Mouse (Mus musculus): ENCODE results near the gene Zfp629. TPM values are rescaled to one million over a fixed set of nuclear protein-coding genes. Genes with fewer than 3 reads are reported as not detected.

Zfp629 gene
- polyA plus RNA-seq (2015; fragmentation: Nextera tagmentation; extraction: Ambion mirVana), result 9.6 and 11.2 TPM in 2 replicates

- Histone ChIP-seq H3K9ac (ENCODE audit: low read length) (peak within 1 kb of the TSS; percentile 100), H3K4me3 (ENCODE audit: low read length) (peak within 1 kb of the TSS; percentile 100), H3K4me1 (ENCODE audit: control insufficient read depth, insufficient read depth, low read length) (peaks cover 17% of the 10 kb centered on the region), H3K4me2 (ENCODE audit: low read depth, low read length) (peak within 1 kb of the TSS; percentile 79), H3K9me3 (replicated peaks; ENCODE audit: control insufficient read depth, low read length) (peaks cover 5% of the 10 kb centered on the region), H3K27me3 (ENCODE audit: control insufficient read depth, insufficient read depth, low read length) (no peaks in the 10 kb centered on the region), H3K27ac (ENCODE audit: low read length) (peak within 1 kb of the TSS; percentile 96), H3K36me3 (ENCODE audit: control insufficient read depth, insufficient read depth) (peaks cover 28% of the 10 kb centered on the region)
- WGBS, result under 1% methylated on average over 50 of the region's 50 CpGs
- ATAC-seq (replicated peaks; ENCODE audit: extremely low read depth, insufficient read depth, low FRiP score), result peak; percentile 86
Observed at GRCm38 (mm10) chr7:127614891-127615843, at the start of gene Zfp629. Gene Zfp629, minus strand, starts transcription at chr7:127615797.

- no peaks in the 10 kb centered on the region for H3K4me1 ChIP-seq (ENCODE audit: control insufficient read depth, insufficient read depth, low read length)
- H3K27ac ChIP-seq (ENCODE audit: low read length), result no peak overlapping the region
- H3K36me3 ChIP-seq (ENCODE audit: control insufficient read depth, insufficient read depth), result no peaks in the 10 kb centered on the region
- H3K27me3 ChIP-seq (ENCODE audit: control insufficient read depth, insufficient read depth, low read length), result no peaks in the 10 kb centered on the region
- ATAC-seq (replicated peaks; ENCODE audit: extremely low read depth, insufficient read depth, low FRiP score), result no peak
- H3K9me3 ChIP-seq (replicated peaks; ENCODE audit: control insufficient read depth, low read length), result no peaks in the 10 kb centered on the region
- no peak overlapping the region for H3K4me3 ChIP-seq (ENCODE audit: low read length)
- WGBS, result 73% methylated on average over 6 of the region's 6 CpGs
- H3K9ac ChIP-seq (ENCODE audit: low read length), result no peak overlapping the region
- no peak overlapping the region for H3K4me2 ChIP-seq (ENCODE audit: low read depth, low read length)
Observed at GRCm38 (mm10) chr7:127662926-127663325, 47.3 kb upstream of the Zfp629 start.

- H3K9ac ChIP-seq (ENCODE audit: low read length), result no peak overlapping the region
- no peaks in the 10 kb centered on the region for H3K4me1 ChIP-seq (ENCODE audit: control insufficient read depth, insufficient read depth, low read length)
- H3K4me2 ChIP-seq (ENCODE audit: low read depth, low read length), result no peak overlapping the region
- no peaks in the 10 kb centered on the region for H3K27me3 ChIP-seq (ENCODE audit: control insufficient read depth, insufficient read depth, low read length)
- H3K4me3 ChIP-seq (ENCODE audit: low read length), result no peak overlapping the region
- H3K9me3 ChIP-seq (replicated peaks; ENCODE audit: control insufficient read depth, low read length), result peaks cover 2% of the 10 kb centered on the region; the same call in 1 of the 2 replicates
- ATAC-seq (replicated peaks; ENCODE audit: extremely low read depth, insufficient read depth, low FRiP score), result no peak
- no peaks in the 10 kb centered on the region for H3K36me3 ChIP-seq (ENCODE audit: control insufficient read depth, insufficient read depth)
- 68% methylated on average over 6 of the region's 6 CpGs for WGBS
- H3K27ac ChIP-seq (ENCODE audit: low read length), result no peak overlapping the region
Observed at GRCm38 (mm10) chr7:127661833-127662232, 46.2 kb upstream of the Zfp629 start.

- H3K4me2 ChIP-seq (ENCODE audit: low read depth, low read length), result no peak overlapping the region
- H3K9ac ChIP-seq (ENCODE audit: low read length), result no peak overlapping the region
- H3K9me3 ChIP-seq (replicated peaks; ENCODE audit: control insufficient read depth, low read length), result peaks cover 2% of the 10 kb centered on the region; the same call in 1 of the 2 replicates
- H3K4me1 ChIP-seq (ENCODE audit: control insufficient read depth, insufficient read depth, low read length), result no peaks in the 10 kb centered on the region
- 84% methylated on average over 3 of the region's 3 CpGs for WGBS
- no peaks in the 10 kb centered on the region for H3K36me3 ChIP-seq (ENCODE audit: control insufficient read depth, insufficient read depth)
- no peak overlapping the region for H3K4me3 ChIP-seq (ENCODE audit: low read length)
- no peak for ATAC-seq (replicated peaks; ENCODE audit: extremely low read depth, insufficient read depth, low FRiP score)
- H3K27ac ChIP-seq (ENCODE audit: low read length), result no peak overlapping the region
- no peaks in the 10 kb centered on the region for H3K27me3 ChIP-seq (ENCODE audit: control insufficient read depth, insufficient read depth, low read length)
Observed at GRCm38 (mm10) chr7:127660882-127661281, 45.3 kb upstream of the Zfp629 start.

- WGBS, result 32% methylated on average over 4 of the region's 4 CpGs
Observed at GRCm38 (mm10) chr7:127656946-127657345, 41.3 kb upstream of the Zfp629 start.

GRCm38 (mm10) chr7:127654318-127654717 lies 38.7 kb upstream of the Zfp629 start:
- Histone ChIP-seq H3K36me3 (ENCODE audit: control insufficient read depth, insufficient read depth) (no peaks in the 10 kb centered on the region), H3K4me3 (ENCODE audit: low read length) (no peak overlapping the region), H3K9me3 (replicated peaks; ENCODE audit: control insufficient read depth, low read length) (peaks cover 2% of the 10 kb centered on the region; the same call in 1 of the 2 replicates), H3K4me2 (ENCODE audit: low read depth, low read length) (no peak overlapping the region), H3K27ac (ENCODE audit: low read length) (no peak overlapping the region), H3K9ac (ENCODE audit: low read length) (no peak overlapping the region), H3K4me1 (ENCODE audit: control insufficient read depth, insufficient read depth, low read length) (peaks cover 5% of the 10 kb centered on the region; the same call in 1 of the 2 replicates), H3K27me3 (ENCODE audit: control insufficient read depth, insufficient read depth, low read length) (no peaks in the 10 kb centered on the region; the same call in 1 of the 2 replicates)
- whole genome bisulfite sequencing, result 74% methylated on average over 10 of the region's 10 CpGs
- ATAC-seq (replicated peaks; ENCODE audit: extremely low read depth, insufficient read depth, low FRiP score), result no peak

More at GRCm38 (mm10) chr7:127656946-127657345, 41.3 kb upstream of the Zfp629 start:
- Histone ChIP-seq H3K36me3 (ENCODE audit: control insufficient read depth, insufficient read depth) (no peaks in the 10 kb centered on the region), H3K4me1 (ENCODE audit: control insufficient read depth, insufficient read depth, low read length) (peaks cover 4% of the 10 kb centered on the region; the same call in 1 of the 2 replicates), H3K27me3 (ENCODE audit: control insufficient read depth, insufficient read depth, low read length) (no peaks in the 10 kb centered on the region), H3K9ac (ENCODE audit: low read length) (no peak overlapping the region), H3K27ac (ENCODE audit: low read length) (no peak overlapping the region), H3K4me2 (ENCODE audit: low read depth, low read length) (no peak overlapping the region), H3K9me3 (replicated peaks; ENCODE audit: control insufficient read depth, low read length) (peaks cover 2% of the 10 kb centered on the region; the same call in 1 of the 2 replicates), H3K4me3 (ENCODE audit: low read length) (no peak overlapping the region)
- ATAC-seq (replicated peaks; ENCODE audit: extremely low read depth, insufficient read depth, low FRiP score), result no peak

- peak overlapping the region; percentile 38 for H3K4me3 ChIP-seq (ENCODE audit: low read length)
Observed at GRCm38 (mm10) chr7:127652050-127652449, 36.5 kb upstream of the Zfp629 start.

GRCm38 (mm10) chr7:127651624-127652023 lies 36.0 kb upstream of the Zfp629 start:
- WGBS, result 70% methylated on average over 2 of the region's 3 CpGs
- no peak for ATAC-seq (replicated peaks; ENCODE audit: extremely low read depth, insufficient read depth, low FRiP score)
- peak overlapping the region; percentile 38 for H3K4me3 ChIP-seq (ENCODE audit: low read length)

More at GRCm38 (mm10) chr7:127652050-127652449, 36.5 kb upstream of the Zfp629 start:
- peak overlapping the region; percentile 53; the same call in 1 of the 2 replicates for H3K9ac ChIP-seq (ENCODE audit: low read length)
- H3K36me3 ChIP-seq (ENCODE audit: control insufficient read depth, insufficient read depth), result no peaks in the 10 kb centered on the region
- peaks cover 5% of the 10 kb centered on the region; the same call in 1 of the 2 replicates for H3K4me1 ChIP-seq (ENCODE audit: control insufficient read depth, insufficient read depth, low read length)
- no peaks in the 10 kb centered on the region; the same call in 1 of the 2 replicates for H3K27me3 ChIP-seq (ENCODE audit: control insufficient read depth, insufficient read depth, low read length)
- 12% methylated on average over 18 of the region's 18 CpGs for WGBS
- peaks cover 2% of the 10 kb centered on the region; the same call in 1 of the 2 replicates for H3K9me3 ChIP-seq (replicated peaks; ENCODE audit: control insufficient read depth, low read length)
- no peak for ATAC-seq (replicated peaks; ENCODE audit: extremely low read depth, insufficient read depth, low FRiP score)
- peak overlapping the region; percentile 67 for H3K4me2 ChIP-seq (ENCODE audit: low read depth, low read length)
- no peak overlapping the region for H3K27ac ChIP-seq (ENCODE audit: low read length)

More at GRCm38 (mm10) chr7:127651624-127652023, 36.0 kb upstream of the Zfp629 start:
- H3K9ac ChIP-seq (ENCODE audit: low read length), result peak overlapping the region; percentile 53; the same call in 1 of the 2 replicates
- H3K4me1 ChIP-seq (ENCODE audit: control insufficient read depth, insufficient read depth, low read length), result peaks cover 5% of the 10 kb centered on the region; the same call in 1 of the 2 replicates
- H3K36me3 ChIP-seq (ENCODE audit: control insufficient read depth, insufficient read depth), result no peaks in the 10 kb centered on the region
- H3K27me3 ChIP-seq (ENCODE audit: control insufficient read depth, insufficient read depth, low read length), result no peaks in the 10 kb centered on the region; the same call in 1 of the 2 replicates
- H3K4me2 ChIP-seq (ENCODE audit: low read depth, low read length), result peak overlapping the region; percentile 67
- no peaks in the 10 kb centered on the region for H3K9me3 ChIP-seq (replicated peaks; ENCODE audit: control insufficient read depth, low read length)
- no peak overlapping the region for H3K27ac ChIP-seq (ENCODE audit: low read length)
